Mouse (Mus musculus): ENCODE results near the gene Sgf29. TPM values are rescaled to one million over a fixed set of nuclear protein-coding genes. Genes with fewer than 3 reads are reported as not detected.
A peak's percentile ranks its signal among the peaks of the same experiment; 100 is the strongest.

Gene Sgf29
- polyA plus RNA-seq, 1 experiment from 2014 or later: 28.9 TPM

DNA sequence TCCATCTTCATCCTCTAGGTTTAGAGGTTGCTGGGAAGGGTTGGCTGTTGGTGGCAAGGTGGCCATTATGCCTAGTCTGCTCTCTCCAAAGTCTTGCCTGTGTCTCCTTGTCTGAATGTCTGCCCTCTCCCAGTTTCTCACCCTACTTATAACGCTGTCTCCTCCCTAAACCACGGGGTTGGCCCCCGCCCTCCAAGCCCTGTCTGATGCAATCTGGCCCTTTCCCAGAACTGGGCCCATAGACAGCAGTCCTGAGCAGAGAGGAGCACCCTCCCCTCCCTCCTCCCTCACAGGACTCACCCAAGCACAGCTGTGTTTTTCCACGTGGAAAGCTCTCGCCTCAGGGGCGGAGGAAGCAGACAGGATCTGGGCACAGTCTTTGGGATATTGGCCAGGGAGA, 23.7 kb upstream of the Sgf29 start:
- H3K9ac ChIP-seq (ENCODE audit: low read length): 0 out of 2 replicates have a peak overlapping the region, but pooled peaks have one; percentile 13
- peak overlapping the region; percentile 19 for H3K4me3 ChIP-seq (ENCODE audit: low read depth, low read length)
- H3K4me2 ChIP-seq (replicated peaks; ENCODE audit: low read depth): peak overlapping the region; percentile 33
- 16% methylated on average over 6 of the region's 6 CpGs for WGBS
- H3K4me1 ChIP-seq (replicated peaks; ENCODE audit: control insufficient read depth, insufficient read depth): no peaks in the 10 kb centered on the region; the same call in 1 of the 2 replicates
- H3K27me3 ChIP-seq (ENCODE audit: control insufficient read depth, insufficient read depth, low read length): no peaks in the 10 kb centered on the region
- ATAC-seq (ENCODE audit: low FRiP score, low TSS enrichment) (peak; percentile 90), DNase-seq (ENCODE audit: low spot score) (peak; percentile 72)
- H3K27ac ChIP-seq (replicated peaks): peak overlapping the region; percentile 65
- no peaks in the 10 kb centered on the region for H3K36me3 ChIP-seq (ENCODE audit: control insufficient read depth, insufficient read depth, low read length)
- no peaks in the 10 kb centered on the region for H3K9me3 ChIP-seq (ENCODE audit: control insufficient read depth, low read length)
- TF ChIP-seq CTCF (IDR thresholded peaks at IDR 0.05; ENCODE audit: low read depth) (no peak), EP300 (optimal IDR thresholded peaks at IDR 0.05) (no peak)

DNA sequence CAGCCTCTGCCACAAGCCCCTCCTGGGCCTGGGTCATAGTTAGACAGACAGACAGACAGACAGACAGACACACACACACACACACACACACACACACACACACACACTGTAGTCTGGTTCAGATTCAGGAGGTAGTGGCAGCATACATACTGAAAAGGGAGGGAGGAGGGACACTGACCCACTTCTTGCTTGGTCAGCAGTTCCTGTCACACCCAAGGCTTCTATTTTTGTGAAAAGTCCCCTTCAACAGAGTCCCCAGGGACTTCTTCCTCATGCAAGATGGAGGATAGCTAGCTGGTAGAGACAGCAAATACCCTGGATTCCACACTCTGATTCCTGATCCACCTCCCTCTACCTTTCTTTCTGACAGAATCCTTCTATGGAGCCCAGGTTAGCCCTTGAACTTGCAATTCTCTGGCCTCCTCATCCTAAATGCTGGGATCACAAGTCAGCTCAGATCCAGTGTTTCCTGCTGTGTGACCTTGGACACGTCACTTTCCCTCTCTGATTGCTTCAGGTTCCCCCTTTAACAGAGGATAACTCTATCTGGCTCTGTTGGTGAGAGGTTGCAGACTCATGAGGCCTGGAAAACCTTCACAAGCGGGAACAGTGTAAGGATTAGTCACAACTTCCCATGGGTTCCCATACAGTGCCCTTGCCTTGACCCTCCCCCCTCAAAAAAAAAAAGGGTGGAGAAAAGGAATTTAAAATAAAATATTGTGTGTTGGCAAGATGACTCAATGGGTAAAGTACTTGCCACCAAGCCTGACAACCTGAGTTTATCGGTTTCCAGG, 23.1 kb upstream of the Sgf29 start:
- H3K4me1 ChIP-seq (replicated peaks; ENCODE audit: control insufficient read depth, insufficient read depth): no peaks in the 10 kb centered on the region; the same call in 1 of the 2 replicates
- H3K27ac ChIP-seq (replicated peaks): peak overlapping the region; percentile 65
- no peak overlapping the region for H3K4me3 ChIP-seq (ENCODE audit: low read depth, low read length)
- DNase-seq (ENCODE audit: low spot score): no peak
- WGBS: 65% methylated on average over 3 of the region's 3 CpGs
- ATAC-seq (ENCODE audit: low FRiP score, low TSS enrichment): no peak
- peak overlapping the region; percentile 33; the same call in 1 of the 2 replicates for H3K4me2 ChIP-seq (replicated peaks; ENCODE audit: low read depth)
- H3K36me3 ChIP-seq (ENCODE audit: control insufficient read depth, insufficient read depth, low read length): no peaks in the 10 kb centered on the region
- no peak overlapping the region for H3K9ac ChIP-seq (ENCODE audit: low read length)
- H3K9me3 ChIP-seq (ENCODE audit: control insufficient read depth, low read length): no peaks in the 10 kb centered on the region
- H3K27me3 ChIP-seq (ENCODE audit: control insufficient read depth, insufficient read depth, low read length): no peaks in the 10 kb centered on the region
- no peak for TF ChIP-seq EP300 (optimal IDR thresholded peaks at IDR 0.05)
- no peak for TF ChIP-seq CTCF (IDR thresholded peaks at IDR 0.05; ENCODE audit: low read depth)

DNA sequence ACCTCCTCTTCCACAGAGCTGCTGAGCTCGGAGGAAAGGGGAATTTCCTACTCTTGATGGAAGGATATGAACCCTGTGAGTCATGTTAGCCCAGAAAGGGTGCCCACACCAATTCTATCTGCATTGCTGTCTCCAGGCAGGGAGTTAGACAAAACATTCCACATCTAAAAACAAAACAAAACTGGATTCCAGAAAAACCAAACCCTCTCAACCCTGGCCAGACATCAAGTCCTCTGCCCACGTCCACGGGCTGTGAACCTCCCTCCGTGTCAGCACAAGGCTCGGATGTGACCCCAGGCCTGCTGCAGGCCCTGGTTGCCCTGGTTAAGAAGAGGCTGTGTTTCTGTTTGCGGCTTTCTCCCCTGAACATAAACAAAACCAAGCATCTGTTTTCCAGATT, 21.0 kb upstream of the Sgf29 start:
- Histone ChIP-seq H3K4me2 (replicated peaks; ENCODE audit: low read depth) (no peak overlapping the region), H3K27me3 (ENCODE audit: control insufficient read depth, insufficient read depth, low read length) (no peaks in the 10 kb centered on the region), H3K4me1 (replicated peaks; ENCODE audit: control insufficient read depth, insufficient read depth) (no peaks in the 10 kb centered on the region; the same call in 1 of the 2 replicates), H3K9ac (ENCODE audit: low read length) (no peak overlapping the region), H3K27ac (replicated peaks) (0 out of 2 replicates have a peak overlapping the region, but pooled peaks have one; percentile 35), H3K4me3 (ENCODE audit: low read depth, low read length) (no peak overlapping the region), H3K36me3 (ENCODE audit: control insufficient read depth, insufficient read depth, low read length) (no peaks in the 10 kb centered on the region), H3K9me3 (ENCODE audit: control insufficient read depth, low read length) (no peaks in the 10 kb centered on the region)
- no peak for DNase-seq (ENCODE audit: low spot score)
- no peak for TF ChIP-seq CTCF (IDR thresholded peaks at IDR 0.05; ENCODE audit: low read depth)
- no peak for TF ChIP-seq EP300 (optimal IDR thresholded peaks at IDR 0.05)
- no peak for ATAC-seq (ENCODE audit: low FRiP score, low TSS enrichment)
- WGBS: 53% methylated on average over 6 of the region's 6 CpGs

DNA sequence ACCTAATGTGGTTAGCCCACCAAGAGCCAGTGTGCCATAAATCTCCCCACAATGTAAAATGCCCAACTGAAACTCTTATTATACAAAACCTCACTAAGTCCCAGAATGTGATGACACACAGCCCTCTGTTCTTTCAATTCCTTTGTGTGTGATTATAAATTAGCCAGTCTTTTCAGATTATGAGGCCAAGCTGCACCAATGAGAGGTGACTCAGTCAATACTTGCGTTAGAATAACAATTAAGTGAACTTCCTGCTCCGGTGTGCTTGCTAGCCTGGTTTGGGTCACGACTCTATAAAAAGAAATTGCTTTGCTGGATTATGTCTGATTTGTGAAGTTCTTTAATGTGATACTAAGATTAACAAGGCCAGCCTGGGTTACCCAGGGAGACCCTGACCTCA, 19.2 kb upstream of the Sgf29 start:
- Histone ChIP-seq H3K9me3 (ENCODE audit: control insufficient read depth, low read length) (no peaks in the 10 kb centered on the region), H3K4me1 (replicated peaks; ENCODE audit: control insufficient read depth, insufficient read depth) (no peaks in the 10 kb centered on the region; the same call in 1 of the 2 replicates), H3K9ac (ENCODE audit: low read length) (no peak overlapping the region; the same call in 1 of the 2 replicates), H3K4me2 (replicated peaks; ENCODE audit: low read depth) (no peak overlapping the region), H3K27ac (replicated peaks) (peak overlapping the region; percentile 65), H3K36me3 (ENCODE audit: control insufficient read depth, insufficient read depth, low read length) (no peaks in the 10 kb centered on the region), H3K27me3 (ENCODE audit: control insufficient read depth, insufficient read depth, low read length) (no peaks in the 10 kb centered on the region), H3K4me3 (ENCODE audit: low read depth, low read length) (no peak overlapping the region)
- DNase-seq (ENCODE audit: low spot score) (no peak), ATAC-seq (ENCODE audit: low FRiP score, low TSS enrichment) (peak; percentile 19; the same call in 1 of the 2 replicates)
- TF ChIP-seq CTCF (IDR thresholded peaks at IDR 0.05; ENCODE audit: low read depth) (no peak), EP300 (optimal IDR thresholded peaks at IDR 0.05) (no peak)
- 18% methylated on average over 3 of the region's 3 CpGs for WGBS

DNA sequence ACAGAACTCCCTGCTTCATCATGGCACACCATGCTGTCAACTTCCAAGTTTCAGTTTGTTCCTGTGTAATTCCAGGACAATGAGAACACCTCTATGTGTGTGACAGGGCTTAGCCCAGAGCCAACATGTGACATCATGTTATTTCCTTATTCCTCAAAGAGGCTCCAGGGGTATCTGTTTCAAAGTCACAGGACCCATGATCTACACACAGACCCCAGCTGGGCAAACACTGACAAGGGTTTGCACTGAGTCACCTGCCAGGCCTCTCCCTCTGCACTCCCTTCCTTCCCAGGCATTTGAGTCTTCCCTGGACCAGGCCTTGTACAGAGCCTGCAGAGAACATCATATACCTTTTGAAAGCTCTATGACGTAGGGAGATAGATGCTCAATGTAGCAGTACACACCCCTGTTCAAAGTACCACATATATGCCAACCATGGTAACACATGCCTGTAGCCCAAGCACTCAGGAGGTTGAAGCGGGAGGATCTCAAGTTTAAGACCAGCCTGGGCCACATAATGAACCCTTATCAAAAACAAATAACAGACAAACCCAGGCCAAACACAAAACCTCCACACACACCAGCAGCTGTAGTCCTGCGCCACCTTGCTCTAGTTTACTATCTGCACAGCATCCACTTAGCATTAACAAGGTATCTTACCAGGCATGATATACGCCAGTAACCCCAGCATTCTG, 18.1 kb upstream of the Sgf29 start, which contains the start of gene Nupr1:
Gene Nupr1, minus strand, starts transcription at position 38 of the 695 bp plus-strand sequence.
- no peaks in the 10 kb centered on the region for H3K36me3 ChIP-seq (ENCODE audit: control insufficient read depth, insufficient read depth, low read length)
- peak; percentile 93 for ATAC-seq (ENCODE audit: low FRiP score, low TSS enrichment)
- peak within 1 kb of the TSS; percentile 65 for H3K27ac ChIP-seq (replicated peaks)
- H3K4me1 ChIP-seq (replicated peaks; ENCODE audit: control insufficient read depth, insufficient read depth): no peaks in the 10 kb centered on the region; the same call in 1 of the 2 replicates
- H3K27me3 ChIP-seq (ENCODE audit: control insufficient read depth, insufficient read depth, low read length): no peaks in the 10 kb centered on the region
- no peak within 1 kb of the TSS for H3K4me3 ChIP-seq (ENCODE audit: low read depth, low read length)
- WGBS: 68% methylated on average over 4 of the region's 4 CpGs
- no peak within 1 kb of the TSS; the same call in 1 of the 2 replicates for H3K9ac ChIP-seq (ENCODE audit: low read length)
- no peak within 1 kb of the TSS for H3K4me2 ChIP-seq (replicated peaks; ENCODE audit: low read depth)
- DNase-seq (ENCODE audit: low spot score): peak; percentile 72
- H3K9me3 ChIP-seq (ENCODE audit: control insufficient read depth, low read length): no peaks in the 10 kb centered on the region
- TF ChIP-seq EP300 (optimal IDR thresholded peaks at IDR 0.05) (no peak), CTCF (IDR thresholded peaks at IDR 0.05; ENCODE audit: low read depth) (peak; percentile 12; the same call in 1 of the 2 replicates)

All from stomach, postnatal 0 days (tissue).